Mouse (Mus musculus) stomach, postnatal 0 days (tissue): ENCODE data around the gene Stard3.

Experiments used
- CTCF ChIP-seq: IDR thresholded peaks from 2 replicates; pipeline ENCODE4 v1.5.1; 2016; ENCODE audit warnings: antibody characterized with exemption, low read depth, mild to moderate bottlenecking, moderate library complexity
- EP300 ChIP-seq: optimal IDR thresholded peaks from 2 replicates; pipeline ENCODE3; 2016; ENCODE audit warnings: antibody characterized with exemption

DNA sequence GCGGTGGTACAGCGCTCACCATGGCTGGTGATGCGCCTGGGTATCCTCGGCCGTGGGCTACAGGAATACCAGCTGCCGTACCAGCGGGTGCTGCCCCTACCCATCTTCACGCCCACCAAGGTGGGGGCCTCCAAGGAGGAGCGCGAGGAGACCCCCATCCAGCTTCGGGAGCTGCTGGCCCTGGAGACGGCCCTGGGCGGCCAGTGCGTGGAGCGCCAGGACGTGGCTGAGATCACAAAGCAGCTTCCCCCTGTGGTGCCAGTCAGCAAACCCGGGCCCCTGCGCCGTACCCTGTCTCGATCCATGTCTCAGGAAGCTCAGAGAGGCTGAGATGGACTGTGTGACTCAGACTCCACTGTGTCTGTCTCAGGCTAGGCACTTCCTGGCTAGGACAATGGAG, 26.0 kb downstream of the Stard3 start:
- no peak for TF ChIP-seq CTCF
- no peak for TF ChIP-seq EP300
